In genomic region chr13:28738160-28739100, GRCm38 (mm10) we compare ENCODE assay signal across 10 mouse cellular contexts.
DNase-seq lines count a peak whose midpoint lies in the region; ATAC-seq and TF ChIP-seq lines count a peak whose summit lies in the region.
"Had no signal": no experiment of that assay in that cellular context is flagged by ENCODE, and none has a peak within 500 bp of the region (broad histone marks: within the 10 kb centered on the region; RNA-seq: fewer than 3 reads in every experiment).

No protein-coding gene starts in this region.

- no peaks in the 10 kb centered on the region for H3K9me3 ChIP-seq in liver, embryonic 11.5 days (ENCODE audit: control insufficient read depth, low read length)
- H3K9me3 ChIP-seq in liver, embryonic 12.5 days (replicated peaks) = no peaks in the 10 kb centered on the region

- no peak for TF ChIP-seq CTCF in liver, adult 2 months (IDR thresholded peaks at IDR 0.05; ENCODE audit: low read depth, low read length)
- TF ChIP-seq CTCF in embryonic fibroblast, embryonic 13.5 days (IDR thresholded peaks at IDR 0.05; ENCODE audit: borderline replicate concordance, insufficient read depth, low read length) = no peak

- no peak overlapping the region for H3K4me3 ChIP-seq in liver, adult 2 months (ENCODE audit: insufficient read depth, low read depth, low read length)
- H3K4me3 ChIP-seq in liver, embryonic 11.5 days (ENCODE audit: low read depth, low read length) = no peak overlapping the region
- no peak overlapping the region for H3K4me3 ChIP-seq in embryonic fibroblast, embryonic 13.5 days (ENCODE audit: insufficient read depth, low read length)
- H3K4me3 ChIP-seq in liver, embryonic 12.5 days = no peak overlapping the region
- H3K4me3 ChIP-seq: heart, adult 2 months had no signal

- no peak for TF ChIP-seq POLR2A in liver, adult 2 months (IDR thresholded peaks at IDR 0.05; ENCODE audit: extremely low read depth, insufficient read depth, low read length)
- no peak for TF ChIP-seq POLR2A in embryonic fibroblast, embryonic 13.5 days (IDR thresholded peaks at IDR 0.05; ENCODE audit: low read depth, low read length)

- WGBS in liver, adult 2 months = 56% methylated on average over 8 of the region's 8 CpGs
- WGBS in liver, embryonic 11.5 days = 61% methylated on average over 8 of the region's 8 CpGs
- WGBS in liver, embryonic 12.5 days (ENCODE audit: insufficient replicate concordance) = 63% methylated on average over 8 of the region's 8 CpGs

- H3K36me3 ChIP-seq in liver, adult 2 months (ENCODE audit: control insufficient read depth, insufficient read depth, low read length) = no peaks in the 10 kb centered on the region
- no peaks in the 10 kb centered on the region for H3K36me3 ChIP-seq in liver, embryonic 11.5 days (ENCODE audit: control insufficient read depth, insufficient read depth, low read length)
- H3K36me3 ChIP-seq in liver, embryonic 12.5 days = no peaks in the 10 kb centered on the region

- DNase-seq in liver, adult 2 months (ENCODE audit: extremely low read depth, low read depth, low spot score) = peak; percentile 69
- no peak for DNase-seq in liver, embryonic 11.5 days (ENCODE audit: low spot score)
- peak; percentile 50 to 65 for DNase-seq in kidney, postnatal 25 days
- DNase-seq in skeletal muscle tissue, adult 2 months (ENCODE audit: low read depth, low spot score) = peak; percentile 33
- no peak for DNase-seq in spleen, postnatal 4 days (ENCODE audit: low spot score in 2 of 2)
- DNase-seq in cerebellum, postnatal 14 days = no peak
- DNase-seq: cerebellum, adult 11-12 months had no signal

- H3K9ac ChIP-seq in liver, adult 2 months (ENCODE audit: low read depth, low read length) = no peak overlapping the region
- H3K9ac ChIP-seq in liver, embryonic 11.5 days (ENCODE audit: low read depth, low read length) = no peak overlapping the region
- no peak overlapping the region for H3K9ac ChIP-seq in liver, embryonic 12.5 days

- no peaks in the 10 kb centered on the region for H3K79me2 ChIP-seq in liver, adult 2 months (ENCODE audit: control insufficient read depth, insufficient read depth, low read length)

- H3K27me3 ChIP-seq in liver, adult 2 months (ENCODE audit: control insufficient read depth, insufficient read depth, low read length) = no peaks in the 10 kb centered on the region
- no peaks in the 10 kb centered on the region for H3K27me3 ChIP-seq in liver, embryonic 11.5 days (replicated peaks; ENCODE audit: control insufficient read depth, insufficient read depth, low read length)
- H3K27me3 ChIP-seq in liver, embryonic 12.5 days (replicated peaks) = no peaks in the 10 kb centered on the region

- H3K27ac ChIP-seq in liver, adult 2 months (replicated peaks; ENCODE audit: insufficient read depth, low read depth, low read length) = no peak overlapping the region
- H3K27ac ChIP-seq in liver, embryonic 11.5 days (ENCODE audit: low read depth, low read length) = no peak overlapping the region
- peak overlapping the region; percentile 64 for H3K27ac ChIP-seq in embryonic fibroblast, embryonic 13.5 days (ENCODE audit: insufficient read depth, low read length)
- H3K27ac ChIP-seq in liver, embryonic 12.5 days = no peak overlapping the region
- H3K27ac ChIP-seq: heart, adult 2 months had no signal

- no peaks in the 10 kb centered on the region for H3K4me1 ChIP-seq in liver, adult 2 months (ENCODE audit: control insufficient read depth, insufficient read depth, low read length)
- H3K4me1 ChIP-seq in liver, embryonic 11.5 days (replicated peaks; ENCODE audit: control insufficient read depth, insufficient read depth, low read length) = no peaks in the 10 kb centered on the region; the same call in none of the 2 replicates
- H3K4me1 ChIP-seq in embryonic fibroblast, embryonic 13.5 days (ENCODE audit: control insufficient read depth, insufficient read depth, low read length) = peaks cover 6% of the 10 kb centered on the region; the same call in 1 of the 2 replicates
- peaks cover 13% of the 10 kb centered on the region; the same call in 1 of the 2 replicates for H3K4me1 ChIP-seq in liver, embryonic 12.5 days

- no peak for ATAC-seq in liver, embryonic 11.5 days (replicated peaks; ENCODE audit: low FRiP score)
- no peak for ATAC-seq in liver, embryonic 12.5 days

- H3K4me2 ChIP-seq in liver, embryonic 11.5 days = no peak overlapping the region
- no peak overlapping the region for H3K4me2 ChIP-seq in liver, embryonic 12.5 days

Comparison
In these comparisons a context has a peak if more than half of its experiments do, and no peak if none do; other contexts are left out.
1. DNase-seq: peak in liver, adult 2 months (single experiment), kidney, postnatal 25 days (2 of 2) and skeletal muscle tissue, adult 2 months (single experiment); none in liver, embryonic 11.5 days (single experiment), spleen, postnatal 4 days (0 of 2) and cerebellum, postnatal 14 days (0 of 2).